Mouse (Mus musculus) midbrain, embryonic 14.5 days (tissue): ENCODE results near the gene Supt20. TPM values are rescaled to one million over a fixed set of nuclear protein-coding genes. Genes with fewer than 3 reads are reported as not detected.

Experiments
- ATAC-seq: fragments of 200-750 bp; cut with Nextera tagmentation; 2 replicates; pipeline ENCODE4 v1.8.0; 2017; ENCODE audit warnings: moderate number of reproducible peaks, moderate library complexity; ENCODE audit not compliant: low FRiP score, low TSS enrichment
- DNase-seq: peaks from one replicate; pipeline ENCODE4 v3.0.0-alpha.2; 2015
- H3K27ac ChIP-seq: fragments of 300-500 bp; sonication (generic); replicated peaks from 2 replicates; pipeline ENCODE4 v1.5.1; 2014; ENCODE audit warnings: mild to moderate bottlenecking, low read depth, low read length, moderate library complexity
- H3K27me3 ChIP-seq: fragments of 300-500 bp; sonication (generic); 2 replicates; pipeline ENCODE4 v1.6.1; 2014; ENCODE audit warnings: low read length, control low read depth, mixed read lengths; ENCODE audit not compliant: control insufficient read depth, insufficient read depth
- H3K36me3 ChIP-seq: fragments of 300-500 bp; sonication (generic); 2 replicates; pipeline ENCODE4 v1.6.1; 2014; ENCODE audit warnings: low read length, control low read depth; ENCODE audit not compliant: control insufficient read depth, insufficient read depth
- H3K4me1 ChIP-seq: fragments of 300-500 bp; sonication (generic); 2 replicates; pipeline ENCODE4 v1.6.1; 2014; ENCODE audit warnings: mild to moderate bottlenecking, antibody characterized with exemption, low read length, control low read depth; ENCODE audit not compliant: control insufficient read depth, insufficient read depth
- H3K4me2 ChIP-seq: fragments of 300-500 bp; sonication (generic); 2 replicates; pipeline ENCODE4 v1.6.1; 2014; ENCODE audit warnings: mild to moderate bottlenecking, low read length, moderate library complexity
- H3K4me3 ChIP-seq: fragments of 300-500 bp; sonication (generic); replicated peaks from 2 replicates; pipeline ENCODE4 v1.5.1; 2014; ENCODE audit warnings: low read depth, low read length
- H3K9ac ChIP-seq: fragments of 300-500 bp; sonication (generic); replicated peaks from 2 replicates; pipeline ENCODE4 v1.6.1; 2014; ENCODE audit warnings: mild to moderate bottlenecking, low read length, moderate library complexity
- H3K9me3 ChIP-seq: fragments of 300-500 bp; sonication (generic); 2 replicates; pipeline ENCODE4 v1.6.1; 2016; ENCODE audit warnings: low read length, control low read depth, mixed read lengths; ENCODE audit not compliant: control insufficient read depth
- WGBS: fragments of 180-500 bp; shearing (Covaris S2); extraction: QIAGEN DNeasy Blood & Tissue Kit; methylation state at CpG from one replicate; pipeline ENCODE4 v1.1.7; 2014; 5-methylcytosine and 5-hydroxymethylcytosine counted together
- polyA plus RNA-seq: library from polyadenylated mRNA; unstranded; fragments of >200 nt; fragmentation: Nextera tagmentation; extraction: Ambion mirVana; gene quantifications from 2 replicates; pipeline ENCODE4 v1.2.1, GENCODE M21; 2014

The Supt20 gene
- polyA plus RNA-seq: 81.9 and 98.8 TPM in 2 replicates

GRCm38 (mm10) chr3:54692202-54693055 is at the start of gene Supt20:
Gene Supt20 (plus strand): TSS chr3:54692807.
- DNase-seq: peak; percentile 96
- WGBS: 2% methylated on average over 65 of the region's 65 CpGs
- H3K9me3 ChIP-seq: no peaks in the 10 kb centered on the region

DNA sequence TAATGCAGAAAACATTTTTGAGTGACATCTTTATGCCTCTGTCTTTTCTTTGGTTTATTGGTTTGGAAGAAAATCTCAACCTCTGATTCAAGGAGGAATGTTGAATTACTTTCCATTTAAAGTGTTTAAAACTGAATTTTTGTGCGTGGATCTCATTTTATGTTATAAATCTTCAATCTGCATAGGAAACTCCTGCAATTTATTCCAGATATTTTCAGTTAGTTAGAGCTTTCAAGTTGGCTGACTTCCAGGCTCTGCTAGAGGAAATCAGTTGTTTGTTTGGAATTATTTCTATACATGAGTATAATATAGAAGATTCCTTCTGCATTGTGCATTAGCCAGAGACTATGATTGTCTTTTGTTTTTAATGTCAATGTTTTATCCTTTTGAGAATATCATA is 49.8 kb upstream of the Supt20 start:
- 98% methylated on average over 1 of the region's 1 CpGs for WGBS
- Histone ChIP-seq H3K4me1 (no peaks in the 10 kb centered on the region), H3K36me3 (no peaks in the 10 kb centered on the region), H3K27ac (no peak overlapping the region), H3K9me3 (no peaks in the 10 kb centered on the region), H3K27me3 (no peaks in the 10 kb centered on the region), H3K4me3 (no peak overlapping the region), H3K9ac (no peak overlapping the region), H3K4me2 (no peak overlapping the region)
- no peak for DNase-seq
- no peak for ATAC-seq

More at GRCm38 (mm10) chr3:54692202-54693055, at the start of gene Supt20:
- Histone ChIP-seq H3K9ac (peak within 1 kb of the TSS; percentile 59), H3K27me3 (no peaks in the 10 kb centered on the region), H3K4me1 (0 out of 2 replicates have a peak, but pooled peaks cover 2% of the 10 kb centered on the region), H3K4me2 (peak within 1 kb of the TSS; percentile 76), H3K36me3 (peaks cover 18% of the 10 kb centered on the region), H3K27ac (peak within 1 kb of the TSS; percentile 70), H3K4me3 (peak within 1 kb of the TSS; percentile 70)
- peak; percentile 99 for ATAC-seq

DNA sequence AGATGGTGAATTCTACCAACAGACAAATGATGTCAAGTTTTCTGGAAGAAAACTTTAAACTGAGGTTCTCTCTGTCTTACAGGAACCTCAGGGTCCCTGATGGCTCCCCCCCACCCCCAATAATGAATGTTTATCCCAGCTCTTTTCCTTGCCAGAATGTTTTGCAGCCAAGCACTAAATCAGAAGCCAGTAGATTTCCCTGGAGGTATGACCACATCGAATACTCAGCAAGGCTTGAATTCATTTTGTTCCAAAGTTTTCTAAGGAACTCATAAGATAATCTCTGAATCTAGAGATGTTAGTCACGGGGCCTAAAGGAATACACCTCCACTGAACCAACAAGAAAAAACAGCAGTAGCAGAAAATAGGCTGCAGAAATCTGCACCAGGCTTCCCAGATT is 45.0 kb upstream of the Supt20 start:
- H3K27me3 ChIP-seq: no peaks in the 10 kb centered on the region
- H3K4me3 ChIP-seq: no peak overlapping the region
- no peaks in the 10 kb centered on the region for H3K36me3 ChIP-seq
- DNase-seq: no peak
- 63% methylated on average over 2 of the region's 2 CpGs for WGBS
- no peaks in the 10 kb centered on the region for H3K9me3 ChIP-seq
- no peak overlapping the region for H3K9ac ChIP-seq
- no peaks in the 10 kb centered on the region for H3K4me1 ChIP-seq
- no peak overlapping the region for H3K27ac ChIP-seq
- no peak for ATAC-seq
- H3K4me2 ChIP-seq: no peak overlapping the region

DNA sequence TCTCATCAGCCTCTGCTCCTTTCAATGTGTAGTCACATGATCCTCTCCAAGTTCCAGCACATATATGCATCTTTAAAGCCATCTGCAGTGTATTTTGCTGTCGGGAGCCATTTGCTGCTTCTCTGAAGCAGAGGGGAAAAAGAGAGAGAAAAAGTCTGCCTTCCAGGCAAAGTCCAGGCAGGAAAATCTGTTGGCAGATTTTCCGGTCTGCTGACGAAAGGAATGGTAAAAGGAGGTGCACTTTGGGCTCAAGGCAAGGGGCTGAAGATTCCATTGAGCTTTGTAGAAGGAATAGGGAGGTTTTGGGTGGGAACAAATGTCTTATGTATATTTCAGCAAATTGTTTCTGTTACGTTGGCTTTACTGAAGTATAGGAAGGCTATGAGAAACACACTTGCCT is 41.0 kb upstream of the Supt20 start:
- no peak for ATAC-seq
- H3K36me3 ChIP-seq: no peaks in the 10 kb centered on the region
- no peak for DNase-seq
- 71% methylated on average over 4 of the region's 4 CpGs for WGBS
- no peak overlapping the region for H3K4me3 ChIP-seq
- H3K9me3 ChIP-seq: no peaks in the 10 kb centered on the region
- no peaks in the 10 kb centered on the region for H3K27me3 ChIP-seq
- no peak overlapping the region for H3K4me2 ChIP-seq
- no peak overlapping the region for H3K27ac ChIP-seq
- H3K9ac ChIP-seq: no peak overlapping the region
- no peaks in the 10 kb centered on the region for H3K4me1 ChIP-seq

- H3K36me3 ChIP-seq: no peaks in the 10 kb centered on the region
- no peak for ATAC-seq
- 80% methylated on average over 1 of the region's 1 CpGs for WGBS
- H3K9me3 ChIP-seq: no peaks in the 10 kb centered on the region
- H3K27ac ChIP-seq: no peak overlapping the region
- no peaks in the 10 kb centered on the region for H3K4me1 ChIP-seq
- H3K9ac ChIP-seq: no peak overlapping the region
- no peaks in the 10 kb centered on the region for H3K27me3 ChIP-seq
- no peak overlapping the region for H3K4me2 ChIP-seq
- no peak for DNase-seq
- H3K4me3 ChIP-seq: no peak overlapping the region
Observed at GRCm38 (mm10) chr3:54654169-54654568, 38.4 kb upstream of the Supt20 start.

DNA sequence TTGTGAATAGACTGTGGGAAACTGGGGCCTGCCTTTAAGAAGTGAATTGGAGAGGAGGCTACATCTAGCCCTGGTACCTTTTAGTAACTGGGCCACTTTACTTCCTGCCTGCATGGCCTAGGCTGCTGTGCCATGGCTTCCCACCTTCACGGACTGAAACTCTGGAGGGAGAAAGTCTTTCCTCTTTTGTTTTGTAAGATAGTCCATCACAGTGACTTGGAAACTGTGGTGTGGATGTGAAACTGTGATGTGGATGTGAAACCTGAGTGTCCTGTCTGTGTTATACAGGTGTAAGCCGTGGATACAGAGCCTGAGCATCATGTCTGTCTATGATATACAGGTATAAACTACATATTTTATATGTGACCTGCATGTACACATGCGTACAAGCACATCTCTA is 35.5 kb upstream of the Supt20 start:
- H3K9me3 ChIP-seq: no peaks in the 10 kb centered on the region
- no peaks in the 10 kb centered on the region for H3K4me1 ChIP-seq
- no peak for DNase-seq
- H3K27me3 ChIP-seq: no peaks in the 10 kb centered on the region
- 79% methylated on average over 3 of the region's 3 CpGs for WGBS
- no peak overlapping the region for H3K4me3 ChIP-seq
- H3K4me2 ChIP-seq: no peak overlapping the region
- H3K27ac ChIP-seq: no peak overlapping the region
- no peak overlapping the region for H3K9ac ChIP-seq
- no peak for ATAC-seq
- H3K36me3 ChIP-seq: no peaks in the 10 kb centered on the region

- DNase-seq (peak; percentile 10), ATAC-seq (no peak)
- 83% methylated on average over 6 of the region's 6 CpGs for WGBS
- Histone ChIP-seq H3K27me3 (no peaks in the 10 kb centered on the region), H3K4me3 (no peak overlapping the region), H3K27ac (no peak overlapping the region), H3K9me3 (no peaks in the 10 kb centered on the region), H3K4me1 (no peaks in the 10 kb centered on the region), H3K9ac (no peak overlapping the region), H3K36me3 (no peaks in the 10 kb centered on the region), H3K4me2 (no peak overlapping the region)
Observed at GRCm38 (mm10) chr3:54657888-54658626, 34.5 kb upstream of the Supt20 start.

DNA sequence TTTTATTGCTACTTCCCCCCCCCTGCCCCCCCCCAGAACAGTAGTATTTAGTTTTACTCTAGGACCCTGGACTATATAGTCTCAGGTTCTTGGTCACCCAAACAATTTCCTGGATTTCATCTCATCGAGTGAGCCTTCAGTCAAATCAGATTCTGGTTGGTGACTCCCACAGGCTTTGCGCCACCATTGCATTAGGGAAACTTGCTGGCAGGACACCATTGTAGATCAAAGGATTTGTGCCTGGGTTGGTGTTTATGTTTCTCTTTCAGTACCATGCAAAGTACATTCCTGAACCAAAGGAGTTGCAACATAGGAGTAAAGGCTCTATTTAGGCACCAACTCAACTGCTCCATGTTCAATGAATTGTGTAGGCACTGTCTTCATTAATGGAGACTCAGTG is 32.9 kb upstream of the Supt20 start:
- Histone ChIP-seq H3K27me3 (no peaks in the 10 kb centered on the region), H3K4me2 (no peak overlapping the region), H3K9me3 (no peaks in the 10 kb centered on the region), H3K36me3 (no peaks in the 10 kb centered on the region), H3K4me1 (no peaks in the 10 kb centered on the region), H3K27ac (no peak overlapping the region), H3K4me3 (no peak overlapping the region), H3K9ac (no peak overlapping the region)
- WGBS: 89% methylated on average over 2 of the region's 2 CpGs
- no peak for ATAC-seq
- no peak for DNase-seq
